Mouse (Mus musculus) heart, postnatal 0 days (tissue): ENCODE results near the gene Osbpl3. TPM values are rescaled to one million over a fixed set of nuclear protein-coding genes. Genes with fewer than 3 reads are reported as not detected.

Experiments used
- ATAC-seq: fragments of 200-750 bp; cut with Nextera tagmentation; 2 replicates; pipeline ENCODE4 v1.8.0; 2017; ENCODE audit warnings: low read depth, moderate number of reproducible peaks, moderate library complexity; ENCODE audit not compliant: insufficient read depth
- DNase-seq: peaks from one replicate; pipeline ENCODE4 v3.0.0-alpha.2; 2016; ENCODE audit warnings: low spot score
- H3K27ac ChIP-seq: fragments of 300-500 bp; sonication (generic); 2 replicates; pipeline ENCODE4 v1.5.1; 2014; ENCODE audit warnings: low read depth, mild to moderate bottlenecking
- H3K27me3 ChIP-seq: fragments of 300-500 bp; sonication (generic); 2 replicates; pipeline ENCODE4 v1.6.1; 2014; ENCODE audit warnings: low read length, mixed read lengths; ENCODE audit not compliant: control insufficient read depth, insufficient read depth
- H3K36me3 ChIP-seq: fragments of 300-500 bp; sonication (generic); replicated peaks from 2 replicates; pipeline ENCODE4 v1.6.1; 2014; ENCODE audit warnings: low read length, mixed read lengths; ENCODE audit not compliant: control insufficient read depth, insufficient read depth
- H3K4me1 ChIP-seq: fragments of 300-500 bp; sonication (generic); 2 replicates; pipeline ENCODE4 v1.6.1; 2014; ENCODE audit warnings: antibody characterized with exemption; ENCODE audit not compliant: control insufficient read depth, insufficient read depth
- H3K4me2 ChIP-seq: fragments of 300-500 bp; sonication (generic); 2 replicates; pipeline ENCODE4 v1.6.1; 2014; ENCODE audit warnings: low read depth, mild to moderate bottlenecking, low read length, moderate library complexity
- H3K4me3 ChIP-seq: fragments of 300-500 bp; sonication (generic); 2 replicates; pipeline ENCODE4 v1.5.1; 2014; ENCODE audit warnings: low read depth, low read length
- H3K9ac ChIP-seq: fragments of 300-500 bp; sonication (generic); replicated peaks from 2 replicates; pipeline ENCODE4 v1.6.1; 2014; ENCODE audit warnings: low read depth, low read length, mixed read lengths
- H3K9me3 ChIP-seq: fragments of 300-500 bp; sonication (generic); replicated peaks from 2 replicates; pipeline ENCODE4 v1.6.1; 2016; ENCODE audit warnings: low read length; ENCODE audit not compliant: control insufficient read depth
- CTCF ChIP-seq: IDR thresholded peaks from 2 replicates; pipeline ENCODE4 v1.5.1; 2016; ENCODE audit warnings: antibody characterized with exemption, control low read depth, low read depth
- EP300 ChIP-seq: IDR thresholded peaks from 2 replicates; pipeline ENCODE4 v1.6.1; 2016; ENCODE audit warnings: antibody characterized with exemption, low read depth
- WGBS: fragments of 180-500 bp; shearing (Covaris S2); extraction: QIAGEN DNeasy Blood & Tissue Kit; methylation state at CpG from one replicate; pipeline ENCODE4 v1.1.7; 2014; 5-methylcytosine and 5-hydroxymethylcytosine counted together
- polyA plus RNA-seq: library from polyadenylated mRNA; unstranded; fragments of >200 nt; fragmentation: Nextera tagmentation; extraction: Ambion mirVana; gene quantifications from 2 replicates; pipeline ENCODE4 v1.2.1, GENCODE M21; 2015
- total RNA-seq: library from RNA; depleted of rRNA; stranded (reverse); fragments of >200 nt; gene quantifications from 2 replicates; pipeline ENCODE4 v1.2.3, GENCODE M21; 2014; ENCODE audit warnings: low replicate concordance; rRNA removed

The Osbpl3 gene
- total and polyA plus RNA-seq, 2 experiments from 2014 or later, result 13.9 to 20.9 TPM

GRCm38 (mm10) chr6:50254723-50255184 lies 201.2 kb downstream of the Osbpl3 start:
- H3K27me3 ChIP-seq, result 0 out of 2 replicates have a peak, but pooled peaks cover 2% of the 10 kb centered on the region
- TF ChIP-seq CTCF (no peak), EP300 (no peak)
- H3K36me3 ChIP-seq, result no peaks in the 10 kb centered on the region
- H3K4me3 ChIP-seq, result no peak overlapping the region; the same call in 1 of the 2 replicates
- H3K9me3 ChIP-seq, result no peaks in the 10 kb centered on the region
- peak overlapping the region; percentile 43 for H3K4me2 ChIP-seq
- no peak overlapping the region for H3K9ac ChIP-seq
- no peaks in the 10 kb centered on the region for H3K4me1 ChIP-seq
- 17% methylated on average over 10 of the region's 10 CpGs for WGBS
- ATAC-seq (peak; percentile 79), DNase-seq (peak; percentile 81)
- peak overlapping the region; percentile 1; the same call in 1 of the 2 replicates for H3K27ac ChIP-seq

- H3K36me3 ChIP-seq, result no peaks in the 10 kb centered on the region
- 0 out of 2 replicates have a peak, but pooled peaks cover 2% of the 10 kb centered on the region for H3K27me3 ChIP-seq
- no peak for DNase-seq
- no peak overlapping the region for H3K27ac ChIP-seq
- no peak overlapping the region for H3K4me2 ChIP-seq
- no peaks in the 10 kb centered on the region for H3K9me3 ChIP-seq
- no peak overlapping the region for H3K9ac ChIP-seq
- H3K4me1 ChIP-seq, result no peaks in the 10 kb centered on the region
- no peak for ATAC-seq
- 63% methylated on average over 5 of the region's 5 CpGs for WGBS
- H3K4me3 ChIP-seq, result no peak overlapping the region
- TF ChIP-seq EP300 (no peak), CTCF (no peak)
Observed at GRCm38 (mm10) chr6:50252690-50253089, 203.3 kb downstream of the Osbpl3 start.

- DNase-seq (no peak), ATAC-seq (no peak)
- no peak for TF ChIP-seq EP300
- TF ChIP-seq CTCF, result no peak
- 73% methylated on average over 4 of the region's 4 CpGs for WGBS
- Histone ChIP-seq H3K4me1 (no peaks in the 10 kb centered on the region), H3K9ac (no peak overlapping the region), H3K27ac (no peak overlapping the region), H3K36me3 (no peaks in the 10 kb centered on the region), H3K4me2 (no peak overlapping the region), H3K4me3 (no peak overlapping the region), H3K9me3 (no peaks in the 10 kb centered on the region), H3K27me3 (no peaks in the 10 kb centered on the region)
Observed at GRCm38 (mm10) chr6:50247791-50248190, 208.2 kb downstream of the Osbpl3 start.

- DNase-seq (no peak), ATAC-seq (no peak)
- Histone ChIP-seq H3K36me3 (no peaks in the 10 kb centered on the region), H3K4me1 (no peaks in the 10 kb centered on the region), H3K27ac (no peak overlapping the region), H3K9ac (no peak overlapping the region), H3K9me3 (no peaks in the 10 kb centered on the region), H3K27me3 (no peaks in the 10 kb centered on the region), H3K4me3 (no peak overlapping the region), H3K4me2 (no peak overlapping the region)
- 52% methylated on average over 2 of the region's 2 CpGs for WGBS
- TF ChIP-seq EP300 (no peak), CTCF (no peak)
Observed at GRCm38 (mm10) chr6:50247356-50247755, 208.6 kb downstream of the Osbpl3 start.

GRCm38 (mm10) chr6:50244967-50245366 lies 211.0 kb downstream of the Osbpl3 start:
- Histone ChIP-seq H3K4me3 (no peak overlapping the region), H3K4me1 (no peaks in the 10 kb centered on the region), H3K36me3 (no peaks in the 10 kb centered on the region), H3K9me3 (no peaks in the 10 kb centered on the region), H3K27ac (no peak overlapping the region), H3K27me3 (no peaks in the 10 kb centered on the region), H3K4me2 (no peak overlapping the region), H3K9ac (no peak overlapping the region)
- 68% methylated on average over 4 of the region's 4 CpGs for whole genome bisulfite sequencing
- no peak for TF ChIP-seq CTCF
- no peak for TF ChIP-seq EP300
- DNase-seq (no peak), ATAC-seq (no peak)

- no peaks in the 10 kb centered on the region for H3K9me3 ChIP-seq
Observed at GRCm38 (mm10) chr6:50244126-50244525, 211.9 kb downstream of the Osbpl3 start.

More at GRCm38 (mm10) chr6:50244126-50244525, 211.9 kb downstream of the Osbpl3 start:
- no peak for TF ChIP-seq EP300
- no peak for TF ChIP-seq CTCF
- Histone ChIP-seq H3K4me2 (no peak overlapping the region), H3K4me1 (no peaks in the 10 kb centered on the region), H3K9ac (no peak overlapping the region), H3K27ac (no peak overlapping the region), H3K27me3 (no peaks in the 10 kb centered on the region), H3K4me3 (no peak overlapping the region), H3K36me3 (no peaks in the 10 kb centered on the region)
- DNase-seq, result no peak
- 63% methylated on average over 4 of the region's 4 CpGs for WGBS
- ATAC-seq, result no peak

Other genes with a start within 250 kb of the Osbpl3 start
- gene Gsdme, start 192.3 kb downstream of the Osbpl3 start, total RNA-seq, result 3.0 TPM in 1 of 2 replicates, not detected in the other
- gene Gsdme, start 192.3 kb downstream of the Osbpl3 start, polyA plus RNA-seq, result 27.1 and 29.4 TPM in 2 replicates
- 86.9 and 87.9 TPM in 2 replicates for gene Cycs, start 110.3 kb upstream of the Osbpl3 start, total RNA-seq
- gene Cycs, start 110.3 kb upstream of the Osbpl3 start, polyA plus RNA-seq, result 391 and 413 TPM in 2 replicates
- not detected in 2 replicates for gene 4921507P07Rik, start 140.4 kb upstream of the Osbpl3 start, total RNA-seq
- 0.30 TPM in 2 replicates for gene 4921507P07Rik, start 140.4 kb upstream of the Osbpl3 start, polyA plus RNA-seq
- gene Npvf, start 198.2 kb upstream of the Osbpl3 start, total RNA-seq, result not detected in 2 replicates
- not detected in 2 replicates for gene Npvf, start 198.2 kb upstream of the Osbpl3 start, polyA plus RNA-seq